Mouse (Mus musculus): ENCODE measurements at regions not wholly inside any gene's neighbourhood (a gene's known extent, or its start where the extent isn't known, plus 50 kb on each side); places are given as distances from the start of the nearest gene placed in this dataset.

GRCm38 (mm10) chr13:80273976-80274375 lies 609.2 kb upstream of the Arrdc3 start:
- no peak overlapping the region for H3K4me3 ChIP-seq (replicated peaks; ENCODE audit: low read depth, low read length)
- no peak overlapping the region for H3K9ac ChIP-seq (ENCODE audit: low read depth, low read length)
- no peak for DNase-seq (ENCODE audit: low spot score)
- no peaks in the 10 kb centered on the region for H3K36me3 ChIP-seq (ENCODE audit: insufficient read depth, low read length)
- ATAC-seq (replicated peaks; ENCODE audit: low FRiP score, low read depth): no peak
- no peaks in the 10 kb centered on the region for H3K4me1 ChIP-seq (replicated peaks; ENCODE audit: insufficient read depth, low read length)
- TF ChIP-seq CTCF (IDR thresholded peaks at IDR 0.05; ENCODE audit: low read depth): no peak
- no peak overlapping the region for H3K27ac ChIP-seq
- H3K9me3 ChIP-seq (replicated peaks; ENCODE audit: low read length): no peaks in the 10 kb centered on the region
- H3K27me3 ChIP-seq (ENCODE audit: insufficient read depth, low read length): no peaks in the 10 kb centered on the region
- no peak overlapping the region for H3K4me2 ChIP-seq (ENCODE audit: low read length)
- WGBS: 82% methylated on average over 1 of the region's 1 CpGs

GRCm38 (mm10) chr13:80291744-80292515 lies 591.3 kb upstream of the Arrdc3 start:
- Histone ChIP-seq H3K4me1 (replicated peaks; ENCODE audit: insufficient read depth, low read length) (no peaks in the 10 kb centered on the region), H3K36me3 (ENCODE audit: insufficient read depth, low read length) (no peaks in the 10 kb centered on the region), H3K4me3 (replicated peaks; ENCODE audit: low read depth, low read length) (no peak overlapping the region), H3K4me2 (ENCODE audit: low read length) (no peak overlapping the region), H3K9me3 (replicated peaks; ENCODE audit: low read length) (no peaks in the 10 kb centered on the region), H3K9ac (ENCODE audit: low read depth, low read length) (no peak overlapping the region), H3K27me3 (ENCODE audit: insufficient read depth, low read length) (no peaks in the 10 kb centered on the region), H3K27ac (no peak overlapping the region)
- ATAC-seq (replicated peaks; ENCODE audit: low FRiP score, low read depth): no peak
- no peak for DNase-seq (ENCODE audit: low spot score)
- TF ChIP-seq CTCF (IDR thresholded peaks at IDR 0.05; ENCODE audit: low read depth): no peak
- 55% methylated on average over 2 of the region's 2 CpGs for WGBS

GRCm38 (mm10) chr13:80295723-80296122 lies 587.5 kb upstream of the Arrdc3 start:
- Histone ChIP-seq H3K27me3 (ENCODE audit: insufficient read depth, low read length) (no peaks in the 10 kb centered on the region), H3K9me3 (replicated peaks; ENCODE audit: low read length) (no peaks in the 10 kb centered on the region), H3K9ac (ENCODE audit: low read depth, low read length) (no peak overlapping the region), H3K4me3 (replicated peaks; ENCODE audit: low read depth, low read length) (no peak overlapping the region), H3K36me3 (ENCODE audit: insufficient read depth, low read length) (no peaks in the 10 kb centered on the region), H3K4me2 (ENCODE audit: low read length) (no peak overlapping the region), H3K4me1 (replicated peaks; ENCODE audit: insufficient read depth, low read length) (no peaks in the 10 kb centered on the region), H3K27ac (no peak overlapping the region)
- DNase-seq (ENCODE audit: low spot score) (peak; percentile 9), ATAC-seq (replicated peaks; ENCODE audit: low FRiP score, low read depth) (no peak)
- peak; percentile 45 for TF ChIP-seq CTCF (IDR thresholded peaks at IDR 0.05; ENCODE audit: low read depth)
- 2% methylated on average over 1 of the region's 1 CpGs for WGBS

- Histone ChIP-seq H3K36me3 (ENCODE audit: insufficient read depth, low read length) (no peaks in the 10 kb centered on the region), H3K9ac (ENCODE audit: low read depth, low read length) (no peak overlapping the region), H3K27ac (no peak overlapping the region), H3K4me2 (ENCODE audit: low read length) (no peak overlapping the region), H3K9me3 (replicated peaks; ENCODE audit: low read length) (no peaks in the 10 kb centered on the region), H3K4me1 (replicated peaks; ENCODE audit: insufficient read depth, low read length) (no peaks in the 10 kb centered on the region), H3K27me3 (ENCODE audit: insufficient read depth, low read length) (no peaks in the 10 kb centered on the region), H3K4me3 (replicated peaks; ENCODE audit: low read depth, low read length) (no peak overlapping the region)
- no peak for DNase-seq (ENCODE audit: low spot score)
- no peak for TF ChIP-seq CTCF (IDR thresholded peaks at IDR 0.05; ENCODE audit: low read depth)
- WGBS: 73% methylated on average over 5 of the region's 5 CpGs
- ATAC-seq (replicated peaks; ENCODE audit: low FRiP score, low read depth): no peak
These were observed 549.0 kb upstream of the Arrdc3 start for GRCm38 (mm10) chr13:80334073-80334704.

GRCm38 (mm10) chr13:80334865-80335655 lies 548.1 kb upstream of the Arrdc3 start:
- Histone ChIP-seq H3K4me2 (ENCODE audit: low read length) (no peak overlapping the region), H3K4me1 (replicated peaks; ENCODE audit: insufficient read depth, low read length) (no peaks in the 10 kb centered on the region), H3K36me3 (ENCODE audit: insufficient read depth, low read length) (no peaks in the 10 kb centered on the region), H3K9me3 (replicated peaks; ENCODE audit: low read length) (no peaks in the 10 kb centered on the region), H3K27ac (no peak overlapping the region), H3K9ac (ENCODE audit: low read depth, low read length) (no peak overlapping the region), H3K27me3 (ENCODE audit: insufficient read depth, low read length) (no peaks in the 10 kb centered on the region), H3K4me3 (replicated peaks; ENCODE audit: low read depth, low read length) (no peak overlapping the region)
- TF ChIP-seq CTCF (IDR thresholded peaks at IDR 0.05; ENCODE audit: low read depth): no peak
- ATAC-seq (replicated peaks; ENCODE audit: low FRiP score, low read depth) (no peak), DNase-seq (ENCODE audit: low spot score) (no peak)
- WGBS: 78% methylated on average over 8 of the region's 8 CpGs

- Histone ChIP-seq H3K4me2 (ENCODE audit: low read length) (no peak overlapping the region), H3K9ac (ENCODE audit: low read depth, low read length) (no peak overlapping the region), H3K9me3 (replicated peaks; ENCODE audit: low read length) (no peaks in the 10 kb centered on the region), H3K27me3 (ENCODE audit: insufficient read depth, low read length) (no peaks in the 10 kb centered on the region), H3K36me3 (ENCODE audit: insufficient read depth, low read length) (no peaks in the 10 kb centered on the region), H3K27ac (no peak overlapping the region), H3K4me1 (replicated peaks; ENCODE audit: insufficient read depth, low read length) (no peaks in the 10 kb centered on the region), H3K4me3 (replicated peaks; ENCODE audit: low read depth, low read length) (no peak overlapping the region)
- no peak for DNase-seq (ENCODE audit: low spot score)
- 47% methylated on average over 2 of the region's 2 CpGs for WGBS
- no peak for ATAC-seq (replicated peaks; ENCODE audit: low FRiP score, low read depth)
- TF ChIP-seq CTCF (IDR thresholded peaks at IDR 0.05; ENCODE audit: low read depth): no peak
These were observed 536.1 kb upstream of the Arrdc3 start for GRCm38 (mm10) chr13:80346980-80347649.
